Mouse (Mus musculus): ENCODE data around the gene Slc22a27.
"Not testable (repeated sequence)": the region's sequence is repeated elsewhere in the genome, so short reads cannot be mapped to it uniquely, and the experiment has no call there.

Slc22a27 gene

DNA sequence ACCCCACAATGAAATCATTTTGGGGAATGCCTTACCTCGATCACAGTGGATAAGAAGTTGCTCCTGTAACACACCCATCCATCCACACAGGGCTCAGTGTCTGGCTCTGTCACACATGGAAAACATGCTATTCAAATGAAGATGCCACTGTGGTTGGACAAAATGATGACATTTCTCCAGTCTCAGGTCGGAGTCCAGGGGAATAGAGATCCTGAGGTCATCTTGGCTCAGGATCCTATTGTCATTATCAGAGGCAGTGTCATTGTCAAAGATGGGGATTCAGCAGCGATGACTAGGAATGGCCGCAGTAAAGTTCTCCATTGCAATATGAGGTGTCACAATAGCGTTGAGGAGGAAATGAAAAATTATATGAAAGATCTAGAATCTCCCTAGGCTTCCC is at the start of gene Slc22a27:
TSS of gene Slc22a27 (minus strand) at position 101 of the 400 bp plus-strand sequence.
- DNase-seq (ENCODE audit: low spot score), result not testable (repeated sequence)

- not testable (repeated sequence) for DNase-seq (ENCODE audit: low spot score)
These were observed 45.8 kb upstream of the Slc22a27 start for GRCm38 (mm10) chr19:8011596-8011995.

- not testable (repeated sequence) for DNase-seq (ENCODE audit: low spot score)
These were observed 43.3 kb upstream of the Slc22a27 start for GRCm38 (mm10) chr19:8009086-8009485.

GRCm38 (mm10) chr19:7968703-7969102 is 2.9 kb upstream of the Slc22a27 start:
- no peak for DNase-seq (ENCODE audit: low spot score)

DNA sequence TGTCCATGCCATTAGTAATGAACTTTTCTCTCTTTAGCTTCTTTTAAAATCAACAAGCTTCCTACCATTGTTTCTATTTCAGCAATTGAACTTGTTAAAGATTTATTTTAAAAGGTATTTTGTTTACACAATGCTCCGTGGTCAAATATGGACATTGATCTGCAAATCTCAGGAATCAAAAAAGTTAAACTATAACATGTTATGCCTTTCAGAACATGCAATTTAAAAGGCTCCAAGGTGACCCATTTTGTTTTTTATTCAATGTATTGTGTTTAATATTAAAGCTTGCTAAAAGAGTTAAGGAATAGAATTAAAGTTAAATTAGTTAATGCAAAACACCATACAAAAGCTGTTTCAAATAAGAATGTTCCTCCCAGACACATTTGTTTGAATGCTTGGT is 723 bp upstream of the Slc22a27 start:
- not testable (repeated sequence) for DNase-seq (ENCODE audit: low spot score)

- DNase-seq (ENCODE audit: low spot score), result not testable (repeated sequence)
These were observed 26.4 kb downstream of the Slc22a27 start for GRCm38 (mm10) chr19:7939391-7939790.

DNA sequence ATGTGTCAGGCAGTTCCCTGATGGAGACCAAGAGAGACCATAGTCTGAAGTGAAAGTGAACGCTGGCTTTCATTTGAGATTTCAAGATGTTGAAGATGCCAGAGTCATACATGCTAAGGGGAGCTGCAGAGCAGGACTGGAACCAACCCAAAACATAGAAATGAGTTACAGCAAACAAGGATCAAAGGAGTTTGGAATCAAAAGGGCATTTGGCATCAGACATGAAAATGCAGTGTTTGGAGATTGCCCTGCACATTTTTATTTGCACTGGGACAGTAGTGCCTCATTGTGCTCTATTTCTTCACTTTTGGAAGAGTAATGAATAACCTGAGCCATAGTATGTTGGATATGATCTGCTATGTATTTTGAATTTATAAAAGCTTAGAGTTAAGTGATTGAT is 89.2 kb downstream of the Slc22a27 start:
- no peak for DNase-seq (ENCODE audit: low spot score)

DNA sequence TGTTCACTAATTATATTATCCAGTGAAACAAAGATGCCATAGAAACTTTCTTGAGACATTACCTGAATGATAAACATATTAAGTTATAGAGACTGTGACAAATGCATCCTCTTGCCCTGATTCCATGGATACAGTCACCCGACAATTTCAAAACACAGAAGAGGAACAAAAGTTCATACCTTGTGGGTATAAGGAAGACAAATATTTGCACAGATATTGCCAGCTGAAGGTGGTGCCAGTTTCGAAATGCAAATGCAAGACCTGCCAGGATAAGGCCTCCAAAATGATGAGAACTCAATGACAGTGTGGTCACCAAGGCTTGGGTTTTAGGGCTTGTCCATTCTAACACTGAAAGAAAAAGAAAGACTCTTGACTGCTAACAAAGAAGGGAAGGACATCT is 136.0 kb downstream of the Slc22a27 start:
- no peak for DNase-seq (ENCODE audit: low spot score)

All from layer of hippocampus, adult 11-12 months (tissue).